Mouse (Mus musculus): ENCODE results near the gene Xpo4. TPM values are rescaled to one million over a fixed set of nuclear protein-coding genes. Genes with fewer than 3 reads are reported as not detected.

Xpo4 gene
- polyA plus RNA-seq, 1 experiment from 2014 or later: 18.6 TPM

- no peaks in the 10 kb centered on the region for H3K9me3 ChIP-seq (ENCODE audit: control insufficient read depth, low read length)
- 26% methylated on average over 13 of the region's 13 CpGs for WGBS
- H3K4me2 ChIP-seq (ENCODE audit: low read length): no peak overlapping the region
- H3K4me1 ChIP-seq (ENCODE audit: control insufficient read depth in 2 of 2, insufficient read depth in 2 of 2, low read length in 2 of 2): peaks cover 0 to 3% of the 10 kb centered on the region in 2 experiments; a peak in 1 of 4 replicates
- no peak overlapping the region for H3K9ac ChIP-seq (ENCODE audit: low read length)
- no peak for ATAC-seq (ENCODE audit: insufficient number of reproducible peaks, insufficient read depth, low FRiP score, low read depth)
- no peak overlapping the region for H3K4me3 ChIP-seq (ENCODE audit: control insufficient read depth in 1 of 2, insufficient read depth in 1 of 2, low read depth in 1 of 2, low read length in 2 of 2)
- peaks cover 9% of the 10 kb centered on the region; the same call in 1 of the 2 replicates for H3K36me3 ChIP-seq (ENCODE audit: control insufficient read depth, insufficient read depth, low read length)
- H3K27me3 ChIP-seq (ENCODE audit: control insufficient read depth, insufficient read depth, low read length): no peaks in the 10 kb centered on the region
- H3K27ac ChIP-seq (replicated peaks in 1 of 2; ENCODE audit: control insufficient read depth in 1 of 2, insufficient read depth in 1 of 2, low read depth in 2 of 2, low read length in 2 of 2): no peak overlapping the region
These were observed 118.6 kb downstream of the Xpo4 start for GRCm38 (mm10) chr14:57546557-57547021.

- Histone ChIP-seq H3K36me3 (ENCODE audit: control insufficient read depth, insufficient read depth, low read length) (peaks cover 9% of the 10 kb centered on the region; the same call in 1 of the 2 replicates), H3K9me3 (ENCODE audit: control insufficient read depth, low read length) (no peaks in the 10 kb centered on the region), H3K9ac (ENCODE audit: low read length) (no peak overlapping the region), H3K4me2 (ENCODE audit: low read length) (no peak overlapping the region), H3K27ac (replicated peaks in 1 of 2; ENCODE audit: control insufficient read depth in 1 of 2, insufficient read depth in 1 of 2, low read depth in 2 of 2, low read length in 2 of 2) (no peak overlapping the region), H3K27me3 (ENCODE audit: control insufficient read depth, insufficient read depth, low read length) (no peaks in the 10 kb centered on the region), H3K4me1 (ENCODE audit: control insufficient read depth in 2 of 2, insufficient read depth in 2 of 2, low read length in 2 of 2) (peaks cover 0 to 3% of the 10 kb centered on the region in 2 experiments; a peak in 1 of 4 replicates), H3K4me3 (ENCODE audit: control insufficient read depth in 1 of 2, insufficient read depth in 1 of 2, low read depth in 1 of 2, low read length in 2 of 2) (no peak overlapping the region)
- WGBS: 83% methylated on average over 8 of the region's 8 CpGs
- ATAC-seq (ENCODE audit: insufficient number of reproducible peaks, insufficient read depth, low FRiP score, low read depth): no peak
These were observed 119.1 kb downstream of the Xpo4 start for GRCm38 (mm10) chr14:57546131-57546530.

- Histone ChIP-seq H3K36me3 (ENCODE audit: control insufficient read depth, insufficient read depth, low read length) (peaks cover 9% of the 10 kb centered on the region; the same call in 1 of the 2 replicates), H3K9ac (ENCODE audit: low read length) (no peak overlapping the region), H3K27me3 (ENCODE audit: control insufficient read depth, insufficient read depth, low read length) (no peaks in the 10 kb centered on the region), H3K9me3 (ENCODE audit: control insufficient read depth, low read length) (no peaks in the 10 kb centered on the region), H3K4me2 (ENCODE audit: low read length) (no peak overlapping the region), H3K4me3 (ENCODE audit: control insufficient read depth in 1 of 2, insufficient read depth in 1 of 2, low read depth in 1 of 2, low read length in 2 of 2) (no peak overlapping the region), H3K4me1 (ENCODE audit: control insufficient read depth in 2 of 2, insufficient read depth in 2 of 2, low read length in 2 of 2) (peaks cover 0 to 3% of the 10 kb centered on the region in 2 experiments; a peak in 1 of 4 replicates), H3K27ac (replicated peaks in 1 of 2; ENCODE audit: control insufficient read depth in 1 of 2, insufficient read depth in 1 of 2, low read depth in 2 of 2, low read length in 2 of 2) (no peak overlapping the region)
- no peak for ATAC-seq (ENCODE audit: insufficient number of reproducible peaks, insufficient read depth, low FRiP score, low read depth)
- 82% methylated on average over 17 of the region's 17 CpGs for WGBS
These were observed 119.7 kb downstream of the Xpo4 start for GRCm38 (mm10) chr14:57545526-57545925.

- H3K36me3 ChIP-seq (ENCODE audit: control insufficient read depth, insufficient read depth, low read length): no peaks in the 10 kb centered on the region
- H3K27ac ChIP-seq (replicated peaks in 1 of 2; ENCODE audit: control insufficient read depth in 1 of 2, insufficient read depth in 1 of 2, low read depth in 2 of 2, low read length in 2 of 2): no peak overlapping the region
- ATAC-seq (ENCODE audit: insufficient number of reproducible peaks, insufficient read depth, low FRiP score, low read depth): no peak
- peaks cover 0 to 3% of the 10 kb centered on the region in 2 experiments; a peak in 1 of 4 replicates for H3K4me1 ChIP-seq (ENCODE audit: control insufficient read depth in 2 of 2, insufficient read depth in 2 of 2, low read length in 2 of 2)
- no peak overlapping the region for H3K4me2 ChIP-seq (ENCODE audit: low read length)
- H3K4me3 ChIP-seq (ENCODE audit: control insufficient read depth in 1 of 2, insufficient read depth in 1 of 2, low read depth in 1 of 2, low read length in 2 of 2): no peak overlapping the region
- no peak overlapping the region for H3K9ac ChIP-seq (ENCODE audit: low read length)
- no peaks in the 10 kb centered on the region for H3K9me3 ChIP-seq (ENCODE audit: control insufficient read depth, low read length)
- no peaks in the 10 kb centered on the region for H3K27me3 ChIP-seq (ENCODE audit: control insufficient read depth, insufficient read depth, low read length)
- 87% methylated on average over 13 of the region's 13 CpGs for WGBS
These were observed 121.7 kb downstream of the Xpo4 start for GRCm38 (mm10) chr14:57543420-57544039.

- H3K4me3 ChIP-seq (ENCODE audit: control insufficient read depth in 1 of 2, insufficient read depth in 1 of 2, low read depth in 1 of 2, low read length in 2 of 2): peak overlapping the region in 1 of 2 experiments; percentile 11; a peak in 1 of 4 replicates
- no peak overlapping the region for H3K27ac ChIP-seq (replicated peaks in 1 of 2; ENCODE audit: control insufficient read depth in 1 of 2, insufficient read depth in 1 of 2, low read depth in 2 of 2, low read length in 2 of 2)
- peaks cover 10 to 14% of the 10 kb centered on the region in 2 experiments for H3K4me1 ChIP-seq (ENCODE audit: control insufficient read depth in 2 of 2, insufficient read depth in 2 of 2, low read length in 2 of 2)
- H3K27me3 ChIP-seq (ENCODE audit: control insufficient read depth, insufficient read depth, low read length): no peaks in the 10 kb centered on the region
- no peak for ATAC-seq (ENCODE audit: insufficient number of reproducible peaks, insufficient read depth, low FRiP score, low read depth)
- WGBS: 36% methylated on average over 34 of the region's 34 CpGs
- peak overlapping the region; percentile 54 for H3K4me2 ChIP-seq (ENCODE audit: low read length)
- H3K36me3 ChIP-seq (ENCODE audit: control insufficient read depth, insufficient read depth, low read length): no peaks in the 10 kb centered on the region
- H3K9ac ChIP-seq (ENCODE audit: low read length): no peak overlapping the region
- no peaks in the 10 kb centered on the region for H3K9me3 ChIP-seq (ENCODE audit: control insufficient read depth, low read length)
These were observed 123.0 kb downstream of the Xpo4 start for GRCm38 (mm10) chr14:57542231-57542630.

GRCm38 (mm10) chr14:57540683-57541082 is 124.5 kb downstream of the Xpo4 start:
- H3K9me3 ChIP-seq (ENCODE audit: control insufficient read depth, low read length): no peaks in the 10 kb centered on the region
- WGBS: 85% methylated on average over 11 of the region's 11 CpGs

GRCm38 (mm10) chr14:57537261-57538015 is 127.8 kb downstream of the Xpo4 start:
- H3K27ac ChIP-seq (replicated peaks in 1 of 2; ENCODE audit: control insufficient read depth in 1 of 2, insufficient read depth in 1 of 2, low read depth in 2 of 2, low read length in 2 of 2): peak overlapping the region; percentile 83 to 90
- 6% methylated on average over 16 of the region's 16 CpGs for WGBS
- H3K27me3 ChIP-seq (ENCODE audit: control insufficient read depth, insufficient read depth, low read length): peaks cover 4% of the 10 kb centered on the region; the same call in 1 of the 2 replicates
- H3K4me1 ChIP-seq (ENCODE audit: control insufficient read depth in 2 of 2, insufficient read depth in 2 of 2, low read length in 2 of 2): peaks cover 42 to 45% of the 10 kb centered on the region in 2 experiments
- peak; percentile 24; the same call in 1 of the 2 replicates for ATAC-seq (ENCODE audit: insufficient number of reproducible peaks, insufficient read depth, low FRiP score, low read depth)
- H3K4me3 ChIP-seq (ENCODE audit: control insufficient read depth in 1 of 2, insufficient read depth in 1 of 2, low read depth in 1 of 2, low read length in 2 of 2): no peak overlapping the region
- H3K4me2 ChIP-seq (ENCODE audit: low read length): peak overlapping the region; percentile 51
- H3K9ac ChIP-seq (ENCODE audit: low read length): peak overlapping the region; percentile 44; the same call in 1 of the 2 replicates
- no peaks in the 10 kb centered on the region for H3K9me3 ChIP-seq (ENCODE audit: control insufficient read depth, low read length)
- no peaks in the 10 kb centered on the region for H3K36me3 ChIP-seq (ENCODE audit: control insufficient read depth, insufficient read depth, low read length)

More at GRCm38 (mm10) chr14:57540683-57541082, 124.5 kb downstream of the Xpo4 start:
- Histone ChIP-seq H3K36me3 (ENCODE audit: control insufficient read depth, insufficient read depth, low read length) (no peaks in the 10 kb centered on the region), H3K4me1 (ENCODE audit: control insufficient read depth in 2 of 2, insufficient read depth in 2 of 2, low read length in 2 of 2) (peaks cover 24 to 25% of the 10 kb centered on the region in 2 experiments), H3K4me3 (ENCODE audit: control insufficient read depth in 1 of 2, insufficient read depth in 1 of 2, low read depth in 1 of 2, low read length in 2 of 2) (no peak overlapping the region), H3K27me3 (ENCODE audit: control insufficient read depth, insufficient read depth, low read length) (no peaks in the 10 kb centered on the region), H3K4me2 (ENCODE audit: low read length) (no peak overlapping the region), H3K27ac (replicated peaks in 1 of 2; ENCODE audit: control insufficient read depth in 1 of 2, insufficient read depth in 1 of 2, low read depth in 2 of 2, low read length in 2 of 2) (no peak overlapping the region), H3K9ac (ENCODE audit: low read length) (no peak overlapping the region)
- ATAC-seq (ENCODE audit: insufficient number of reproducible peaks, insufficient read depth, low FRiP score, low read depth): no peak

All from heart, embryonic 14.5 days (tissue).